Mouse (Mus musculus) cerebellum, adult 2 months (tissue): Measurements from ENCODE around the gene Ubfd1.

Source experiments
- CTCF ChIP-seq: fragments of 200-500 bp; IDR thresholded peaks from 2 replicates; pipeline ENCODE4 v1.5.1; 2011; ENCODE audit warnings: low read depth, mild to moderate bottlenecking, control low read depth, low read length, moderate library complexity, borderline replicate concordance; ENCODE audit not compliant: insufficient read depth
- POLR2A ChIP-seq: fragments of 200-500 bp; IDR thresholded peaks from 2 replicates; pipeline ENCODE4 v1.6.1; 2011; ENCODE audit warnings: low read length, control low read depth, borderline replicate concordance; ENCODE audit not compliant: insufficient read depth

DNA sequence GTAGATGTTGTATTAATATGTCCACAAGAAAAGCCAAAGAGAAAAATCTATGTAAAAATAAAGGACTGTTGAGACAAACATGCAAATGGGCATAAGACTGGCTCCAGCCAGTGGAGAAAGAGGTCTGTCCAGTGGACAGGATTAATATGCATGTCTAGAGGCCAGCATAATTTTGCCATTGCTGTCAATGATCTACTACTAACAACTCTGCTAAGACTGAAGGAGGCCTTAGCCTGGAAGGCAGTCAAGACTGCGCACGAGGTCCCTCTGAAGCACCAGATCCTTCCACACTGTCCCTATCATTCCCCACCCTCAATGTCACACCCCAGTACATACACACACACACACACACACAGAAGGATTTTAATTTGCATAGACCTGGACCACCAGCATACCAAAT is 44.8 kb upstream of the Ubfd1 start:
- no peak for TF ChIP-seq CTCF
- TF ChIP-seq POLR2A = no peak
